Mouse (Mus musculus): Measurements from ENCODE around the gene Prss40.
"Not testable (repeated sequence)": the region's sequence is repeated elsewhere in the genome, so short reads cannot be mapped to it uniquely, and the experiment has no call there.

Gene Prss40

GRCm38 (mm10) chr1:34535043-34535698, 25.6 kb downstream of the Prss40 start, which contains the start of gene Cfc1:
Gene Cfc1 (plus strand): TSS chr1:34535648.
- not testable (repeated sequence) for DNase-seq

GRCm38 (mm10) chr1:34534574-34534973, 26.2 kb downstream of the Prss40 start:
- not testable (repeated sequence) for DNase-seq

- DNase-seq, result no peak
Observed at GRCm38 (mm10) chr1:34523647-34524046, 37.1 kb downstream of the Prss40 start.

GRCm38 (mm10) chr1:34522850-34523244, 37.9 kb downstream of the Prss40 start:
- no peak for DNase-seq

GRCm38 (mm10) chr1:34522205-34522849, 38.4 kb downstream of the Prss40 start:
- no peak for DNase-seq

GRCm38 (mm10) chr1:34518259-34518658, 42.5 kb downstream of the Prss40 start:
- no peak for DNase-seq

- not testable (repeated sequence) for DNase-seq
Observed at GRCm38 (mm10) chr1:34517797-34518196, 42.9 kb downstream of the Prss40 start.

GRCm38 (mm10) chr1:34517297-34517696, 43.4 kb downstream of the Prss40 start:
- DNase-seq, result not testable (repeated sequence)

GRCm38 (mm10) chr1:34516595-34516994, 44.1 kb downstream of the Prss40 start:
- DNase-seq, result no peak

GRCm38 (mm10) chr1:34513068-34513467, 47.7 kb downstream of the Prss40 start:
- DNase-seq, result no peak

- peak in 1 of 2 experiments; percentile 8 for DNase-seq
Observed at GRCm38 (mm10) chr1:34511027-34511426, 49.7 kb downstream of the Prss40 start.

GRCm38 (mm10) chr1:34510575-34510981, 50.2 kb downstream of the Prss40 start:
- no peak for DNase-seq

- DNase-seq, result no peak
Observed at GRCm38 (mm10) chr1:34507986-34508385, 52.8 kb downstream of the Prss40 start.

- DNase-seq, result no peak
Observed at GRCm38 (mm10) chr1:34505970-34506551, 54.7 kb downstream of the Prss40 start.

- DNase-seq, result no peak
Observed at GRCm38 (mm10) chr1:34505307-34505706, 55.4 kb downstream of the Prss40 start.

- no peak for DNase-seq
Observed at GRCm38 (mm10) chr1:34502991-34503390, 57.8 kb downstream of the Prss40 start.
